Mouse (Mus musculus) left cerebral cortex, postnatal 10 days (tissue): ENCODE measurements around the gene Gm6525. TPM values are rescaled to one million over a fixed set of nuclear protein-coding genes. Genes with fewer than 3 reads are reported as not detected.
A peak's percentile ranks its signal among the peaks of the same experiment; 100 is the strongest.

Experiments used
- DNase-seq, 2 experiments: peaks; one replicate each; pipeline ENCODE4 v3.0.0; 2021 to 2022; ENCODE audit warnings: low spot score in 2 of 2, mixed read lengths in 1 of 2; ENCODE audit errors: extremely low spot score in 1 of 2
- intact Hi-C: fragments of 180-260 bp; cut with DNase I; formaldehyde crosslinking; loops from one replicate; pipeline ENCODE4 v1.15.1; 2025
- total RNA-seq, 2 experiments: library from RNA; stranded (reverse); gene quantifications; 2 replicates each; pipeline ENCODE4 v1.2.3; 2021

Gm6525 gene
- total RNA-seq, 2 experiments from 2014 or later = not detected

DNA sequence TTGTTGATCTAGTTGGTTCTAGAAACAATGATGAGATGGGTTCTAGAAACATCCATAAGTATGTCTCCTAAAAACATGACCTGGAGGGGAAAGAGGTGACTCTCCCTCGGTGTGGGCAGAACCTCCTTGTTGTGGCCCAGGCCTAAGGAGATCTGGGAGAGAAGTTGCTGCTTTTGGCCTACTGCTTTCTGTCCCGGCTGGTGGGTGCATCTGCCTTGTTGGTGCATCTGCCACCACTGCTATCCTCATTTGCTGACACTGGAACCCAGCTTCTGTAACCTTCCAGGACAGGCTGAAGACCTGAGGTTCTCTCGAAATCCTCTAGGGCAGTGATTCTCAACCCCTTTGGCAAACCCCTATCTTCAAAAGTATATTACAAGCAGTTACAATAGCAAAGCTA is 8.5 kb upstream of the Gm6525 start:
- DNase-seq = no peak
- intact Hi-C loops = no loop called here

DNA sequence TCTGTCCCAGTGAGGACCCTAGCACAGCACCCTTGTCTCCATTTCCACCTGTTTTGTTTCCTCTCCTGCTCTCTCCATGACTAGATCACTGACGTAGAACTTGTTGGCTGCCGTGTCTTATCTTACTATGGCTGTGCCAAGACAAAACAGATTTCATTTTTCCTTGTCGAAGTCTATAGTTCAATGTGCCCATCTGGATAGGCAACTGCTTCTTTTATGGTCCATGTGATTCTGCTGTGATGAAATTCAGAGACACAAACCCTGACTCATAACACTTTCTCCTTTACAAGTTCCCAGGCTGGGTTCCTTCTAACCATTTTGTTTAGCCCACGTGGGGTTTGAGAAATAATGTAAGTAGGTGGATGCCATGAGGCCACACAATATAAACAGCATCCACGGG is 7.8 kb upstream of the Gm6525 start:
- DNase-seq = no peak
- intact Hi-C loops = no loop called here

DNA sequence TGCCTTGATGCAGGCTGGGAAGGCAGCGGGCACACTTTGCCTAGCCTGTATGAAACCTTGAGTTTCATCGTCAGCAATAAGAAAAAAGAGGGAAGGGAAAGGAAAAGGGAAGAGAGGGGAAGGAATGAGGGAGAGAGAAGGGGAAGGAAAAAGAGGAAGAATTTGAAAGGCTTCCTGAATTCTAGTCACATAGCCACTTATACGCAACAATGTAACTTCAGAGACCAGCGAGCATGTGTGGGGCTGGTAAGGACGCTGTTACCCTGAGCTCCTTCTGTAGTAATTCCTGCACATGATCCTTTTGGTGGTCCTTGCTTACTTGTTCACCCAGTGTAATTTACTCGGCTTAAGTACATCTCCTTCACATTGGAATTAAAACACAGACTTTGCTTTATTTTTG is 5.0 kb upstream of the Gm6525 start:
- intact Hi-C loops = no loop called here

DNA sequence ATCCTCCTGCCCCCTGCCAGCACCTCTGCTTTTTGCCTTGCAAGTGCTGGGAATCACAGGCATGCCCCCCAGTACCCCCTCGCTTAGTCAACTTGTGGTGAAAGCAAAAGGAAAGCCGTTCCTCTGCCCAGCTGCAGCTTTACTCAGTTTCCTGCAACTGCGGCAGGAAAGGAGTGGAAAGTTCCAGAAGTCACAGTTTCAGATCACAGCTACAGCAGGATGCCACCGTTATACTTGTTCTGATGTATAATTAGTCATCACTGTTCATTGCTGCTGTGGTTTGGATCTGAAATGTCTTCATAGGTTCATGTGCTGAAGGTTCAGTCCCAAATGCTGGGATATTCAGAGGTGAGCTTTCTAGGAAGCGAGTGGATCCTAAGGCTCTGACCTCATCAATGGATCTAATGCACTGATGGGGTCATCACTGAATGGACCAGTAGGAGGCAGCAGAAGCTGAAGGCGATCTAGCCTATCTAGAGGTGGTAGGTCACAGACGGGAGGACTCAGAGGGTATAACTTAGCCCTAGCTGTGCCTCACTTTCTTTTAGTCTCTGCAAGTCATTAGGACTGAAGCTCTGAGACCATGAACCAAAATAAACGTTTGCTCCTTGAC is 4.4 kb upstream of the Gm6525 start:
- intact Hi-C loops = loop anchor here (10.0 kb wide), 1 partner anchor 375 kb away; no protein-coding TSS in a partner anchor

More for the DNA sequence above, 5.0 kb upstream of the Gm6525 start:
- DNase-seq = no peak

DNA sequence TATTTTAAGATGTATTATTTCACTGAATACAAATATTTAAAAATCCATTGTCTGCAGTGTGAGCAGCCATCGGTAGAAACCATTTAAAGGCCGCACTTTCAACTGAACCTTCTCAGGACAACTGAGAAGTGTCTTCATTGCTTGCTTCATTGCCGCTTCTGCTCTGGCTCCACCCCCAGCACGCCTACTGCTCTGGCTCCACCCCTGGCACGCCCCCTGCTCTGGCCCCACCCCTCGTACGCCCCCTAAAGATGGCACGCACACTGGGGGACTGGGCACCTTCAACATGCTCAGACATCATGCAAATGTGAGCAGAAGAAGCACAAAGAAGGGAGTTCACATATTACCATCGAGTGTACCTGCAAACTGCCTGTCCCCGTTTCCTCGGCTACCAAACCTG is 1.5 kb upstream of the Gm6525 start:
- peak in 1 of 2 experiments; percentile 38 for DNase-seq
- intact Hi-C loops = loop anchor here (10.0 kb wide), 1 partner anchor 372 kb away; no protein-coding TSS in a partner anchor

More for the DNA sequence above, 4.4 kb upstream of the Gm6525 start:
- no peak for DNase-seq

DNA sequence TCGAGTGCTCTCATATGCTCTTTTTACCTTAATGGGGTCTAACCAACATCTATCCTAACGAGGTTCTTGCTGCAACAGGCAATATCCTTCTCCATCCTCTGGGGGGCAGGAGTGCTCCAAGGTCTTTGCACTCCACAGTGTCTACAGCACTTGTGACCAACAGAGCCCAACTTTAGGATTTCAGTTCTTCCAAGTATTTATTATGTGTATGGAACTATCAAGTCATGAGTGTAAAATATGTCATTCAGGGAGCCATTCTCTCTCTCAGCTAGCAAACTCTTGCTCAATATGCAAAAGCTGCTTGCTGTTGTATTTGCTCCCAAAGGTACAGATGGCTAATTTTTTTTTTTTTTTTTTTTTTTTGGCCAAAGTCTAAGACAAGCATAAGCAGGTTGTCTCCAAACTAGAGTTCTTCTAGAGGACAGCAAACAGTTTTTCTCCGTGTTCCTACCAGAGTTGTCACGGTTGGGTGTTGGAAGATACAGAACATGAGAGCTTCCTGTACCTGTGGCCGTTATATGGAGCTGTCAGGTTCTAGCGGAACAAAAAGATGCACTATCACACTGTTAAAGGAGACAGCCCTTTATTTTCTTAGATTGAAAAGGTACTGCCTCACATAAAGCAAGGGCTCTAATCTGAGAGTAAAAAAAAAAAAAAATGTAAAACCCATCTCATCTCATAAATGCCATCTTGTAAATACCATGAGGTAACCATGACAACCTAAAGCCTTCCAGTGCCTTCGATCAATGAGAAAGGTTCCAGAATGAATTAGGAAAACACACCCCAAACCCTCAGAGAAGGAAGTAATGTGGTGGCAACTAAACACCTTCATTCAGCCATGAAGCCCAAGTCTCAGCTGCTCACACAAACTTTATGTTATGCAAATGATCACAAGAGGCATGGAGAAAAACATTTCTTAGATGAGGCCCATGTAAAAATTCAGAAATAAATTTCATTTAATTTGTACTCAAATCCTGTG is 1.7 kb downstream of the Gm6525 start:
- peak; percentile 66 to 78 for DNase-seq
- intact Hi-C loops = loop anchor here (5.0 to 10.0 kb wide), 2 partner anchors 127 to 369 kb away; no protein-coding TSS in a partner anchor

DNA sequence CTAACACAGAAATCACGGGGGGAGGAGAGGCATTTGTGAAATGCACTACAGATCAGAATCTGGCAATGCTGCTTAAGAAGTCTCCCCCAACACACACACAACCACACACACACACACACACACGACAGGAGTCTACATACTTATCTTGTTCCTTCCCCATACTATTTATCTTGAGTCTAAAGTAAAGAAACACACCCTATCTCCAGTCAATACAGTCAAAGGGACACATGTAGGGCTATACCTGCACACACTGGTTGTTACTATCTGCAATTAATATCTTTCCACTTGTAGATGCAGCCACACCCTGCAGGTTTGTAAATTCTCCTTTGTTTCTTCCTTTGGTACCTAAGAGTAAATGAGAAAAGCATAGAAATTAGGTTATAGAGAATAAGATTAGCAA is 3.9 kb downstream of the Gm6525 start:
- no peak for DNase-seq
- intact Hi-C loops = loop anchor here (5.0 to 10.0 kb wide), 2 partner anchors 124 to 367 kb away; no protein-coding TSS in a partner anchor

DNA sequence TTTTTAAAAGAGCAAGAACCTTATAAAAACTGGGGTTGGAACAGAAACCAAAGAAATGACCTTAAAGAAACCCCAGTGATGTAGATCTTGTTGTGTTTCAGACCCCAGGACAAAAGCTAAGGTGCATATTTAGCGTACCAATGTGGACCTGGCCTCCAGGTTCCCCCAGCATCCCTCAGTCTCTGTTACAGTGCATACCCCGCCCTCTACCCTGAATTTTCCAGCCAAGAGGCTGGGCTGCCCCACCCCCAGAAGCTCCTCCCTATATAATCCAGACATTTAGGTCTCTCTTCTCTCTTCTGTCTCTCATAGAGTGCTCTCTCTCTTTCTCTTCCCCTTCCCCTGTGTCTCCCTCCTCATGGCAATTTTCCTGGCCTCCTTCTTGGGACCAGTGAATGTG is 6.4 kb downstream of the Gm6525 start:
- intact Hi-C loops = no loop called here
- DNase-seq = no peak

DNA sequence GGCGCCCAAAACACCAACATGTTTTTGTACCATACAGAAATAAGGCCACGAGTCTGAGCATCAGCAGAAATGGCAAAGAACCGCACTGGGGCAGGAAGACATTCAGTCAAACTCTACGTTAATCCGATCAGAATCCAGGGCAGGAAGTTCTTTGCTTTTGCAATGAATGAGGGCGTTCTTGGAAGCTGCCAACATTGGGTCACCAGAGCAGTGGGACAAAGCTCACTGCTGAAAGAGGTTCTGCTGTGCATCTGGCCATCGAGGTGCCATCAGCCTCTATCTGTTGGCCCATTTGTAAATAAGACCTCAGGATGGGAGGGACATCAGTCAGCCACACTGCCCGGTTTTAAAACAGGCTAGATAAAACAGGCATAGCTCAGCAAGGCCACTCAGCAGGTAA is 7.2 kb downstream of the Gm6525 start:
- DNase-seq = no peak
- intact Hi-C loops = no loop called here

DNA sequence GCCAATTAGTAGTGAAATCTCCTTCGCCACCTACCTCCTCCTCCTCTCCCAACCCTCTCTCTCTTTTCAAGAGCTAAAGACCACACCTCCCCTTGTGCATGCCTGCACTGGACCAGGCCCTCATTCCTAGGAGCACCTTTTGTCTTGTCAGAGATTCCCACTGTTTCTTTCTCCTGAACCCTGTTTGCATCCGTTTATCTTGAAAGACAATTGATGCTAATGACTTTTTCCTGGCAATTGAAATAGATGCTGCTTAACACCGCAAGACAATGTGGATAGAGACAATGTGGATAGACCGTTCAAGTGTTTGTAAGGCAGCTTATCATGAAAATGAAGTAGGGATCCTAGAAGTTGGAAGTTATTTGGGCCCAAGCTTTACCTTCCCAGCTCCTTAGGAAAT is 7.8 kb downstream of the Gm6525 start:
- no peak for DNase-seq
- intact Hi-C loops = no loop called here

DNA sequence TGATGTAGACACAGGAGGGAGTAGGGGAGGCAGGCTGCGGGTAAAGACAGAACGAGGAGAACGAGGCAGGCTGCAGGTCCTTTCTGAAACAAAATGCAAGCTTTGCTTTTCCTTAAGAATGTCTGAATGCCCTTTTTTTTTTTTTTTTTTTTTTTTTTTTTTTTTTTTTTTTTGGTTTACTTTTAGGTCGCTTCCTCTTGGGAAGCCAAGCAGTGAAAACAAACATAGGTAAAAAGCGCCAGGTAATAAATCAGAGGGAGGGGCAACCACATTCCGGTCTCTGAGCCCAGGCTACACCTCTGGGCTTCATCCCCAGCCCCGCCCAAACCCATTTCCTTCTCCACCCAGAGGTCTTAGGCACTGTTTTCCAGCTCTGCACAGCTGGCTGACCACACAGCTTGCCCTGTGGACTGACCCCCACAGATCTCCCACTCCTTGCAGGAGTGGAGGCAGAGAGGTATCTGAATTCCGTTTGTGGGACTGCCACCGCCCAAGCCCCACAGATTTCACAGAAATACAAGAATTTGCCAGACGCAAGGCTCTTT is 15.8 kb downstream of the Gm6525 start:
- DNase-seq = no peak
- intact Hi-C loops = no loop called here

DNA sequence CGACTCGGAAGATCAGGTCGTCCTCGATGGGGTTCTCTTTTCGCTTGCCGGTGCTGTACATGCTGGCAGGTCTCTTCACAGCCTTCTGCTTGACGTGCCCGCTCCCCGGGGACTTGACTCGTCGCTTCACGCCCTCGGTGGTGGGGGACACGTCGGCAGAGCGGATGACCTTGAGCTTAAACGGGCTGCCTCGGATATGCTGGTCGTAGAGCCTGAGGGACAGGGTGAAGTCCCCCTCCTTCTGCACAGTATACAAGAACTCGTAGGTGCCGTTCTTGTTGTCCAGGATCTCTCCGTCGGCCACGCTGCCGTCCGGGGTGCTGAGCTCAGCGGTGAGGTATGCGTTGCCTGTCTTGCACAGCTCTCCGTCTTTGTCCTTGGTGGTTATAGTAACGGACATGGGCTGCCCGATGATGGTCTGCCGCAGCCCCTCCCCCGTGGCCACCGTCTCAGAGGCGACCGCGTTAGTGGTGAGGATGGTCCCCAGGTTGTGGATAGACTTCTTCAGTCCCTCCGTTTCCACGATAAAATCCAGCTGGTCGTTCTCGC is 16.7 kb downstream of the Gm6525 start:
- intact Hi-C loops = no loop called here
- DNase-seq = peak in 1 of 2 experiments; percentile 34

DNA sequence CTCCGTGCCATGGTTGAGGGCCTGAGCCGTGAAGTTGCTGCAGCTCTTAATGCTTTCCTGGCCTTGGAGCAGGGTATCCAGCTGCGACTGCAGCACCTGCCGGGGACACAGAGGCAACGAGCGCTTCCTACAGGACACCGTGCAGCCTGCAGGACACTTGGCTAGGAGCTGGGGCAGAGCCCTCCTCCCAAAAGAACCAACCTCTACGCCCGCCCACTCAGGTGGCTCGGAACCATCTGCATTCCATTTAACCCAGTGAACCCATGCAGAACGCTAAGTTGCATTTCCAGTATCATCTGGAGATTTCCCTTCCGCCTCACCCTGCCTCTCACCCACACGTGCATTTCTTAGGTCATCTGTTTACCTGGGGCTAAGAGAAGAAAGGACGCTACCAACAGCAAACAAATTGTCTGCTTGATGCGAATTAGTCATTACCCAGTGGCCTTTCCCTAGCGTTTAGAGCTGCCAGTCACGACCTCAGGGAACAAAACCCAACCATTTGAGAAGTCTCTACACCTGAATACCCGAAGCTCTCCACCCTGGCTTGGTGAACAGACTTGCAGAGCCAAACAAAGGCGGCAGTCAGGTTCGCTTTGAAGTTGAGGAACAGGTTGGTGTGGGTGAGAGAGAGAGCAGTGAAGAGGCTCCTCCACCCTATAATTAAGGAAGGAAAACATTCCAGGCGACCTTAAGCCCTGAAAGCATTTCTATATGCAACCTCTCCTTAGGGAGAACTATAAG is 17.4 kb downstream of the Gm6525 start:
- intact Hi-C loops = no loop called here
- no peak for DNase-seq

DNA sequence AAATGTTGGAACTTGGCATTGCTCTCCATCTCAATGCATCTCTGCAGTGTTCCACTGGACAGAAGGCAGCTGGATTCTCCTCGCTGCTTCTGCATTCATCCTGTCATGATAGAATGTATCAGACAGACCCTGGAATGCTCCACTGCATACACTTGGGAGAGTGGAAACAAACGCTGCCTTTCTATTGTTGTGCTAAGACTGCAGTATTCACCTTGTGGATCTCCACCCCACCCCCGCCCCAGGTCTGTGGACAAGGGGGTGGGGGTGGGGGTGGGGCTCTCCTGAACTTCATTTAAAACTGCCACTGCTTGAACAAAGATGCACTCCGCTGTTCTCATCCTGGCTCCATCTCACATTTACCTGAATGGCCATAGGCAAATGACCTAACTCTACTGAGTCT is 20.0 kb downstream of the Gm6525 start:
- intact Hi-C loops = no loop called here
- DNase-seq = no peak

DNA sequence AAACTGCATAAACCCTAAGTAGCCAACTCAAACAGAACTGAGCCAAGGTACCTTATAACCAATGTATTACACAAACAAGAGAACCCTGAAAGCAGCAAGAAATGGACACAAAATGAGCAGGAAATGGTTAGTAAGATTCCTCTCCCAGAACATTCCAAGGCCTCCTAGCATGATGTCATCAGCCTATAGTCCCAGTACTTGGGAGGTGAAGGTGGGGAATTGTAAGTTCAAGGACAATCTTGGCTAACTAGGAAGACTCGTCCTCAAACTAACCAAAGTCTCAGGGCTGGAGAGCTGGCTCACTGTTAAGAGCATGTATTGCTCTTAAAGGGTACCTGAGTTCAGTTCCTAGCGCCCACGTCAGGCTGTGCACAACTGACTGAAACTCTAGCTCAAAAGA is 24.3 kb downstream of the Gm6525 start:
- no peak for DNase-seq
- intact Hi-C loops = no loop called here

DNA sequence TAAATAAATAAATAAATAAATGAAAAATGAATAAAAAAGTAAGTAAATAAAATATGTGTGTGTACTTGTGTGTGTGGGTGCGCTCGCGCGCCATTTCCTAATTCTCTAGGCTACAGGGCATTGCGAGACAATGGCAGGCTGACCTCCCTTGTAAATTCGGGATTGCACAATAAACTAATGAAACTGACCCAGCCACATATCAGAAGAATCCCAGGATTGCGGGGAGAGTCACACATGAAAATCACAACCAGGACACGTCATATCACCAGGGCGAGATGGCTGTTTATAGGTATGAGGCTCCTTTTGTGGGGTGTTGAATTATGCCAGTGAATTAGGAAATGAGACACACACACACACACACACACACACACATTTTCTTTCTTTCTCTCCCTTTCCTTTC is 25.6 kb downstream of the Gm6525 start:
- intact Hi-C loops = no loop called here
- no peak for DNase-seq

DNA sequence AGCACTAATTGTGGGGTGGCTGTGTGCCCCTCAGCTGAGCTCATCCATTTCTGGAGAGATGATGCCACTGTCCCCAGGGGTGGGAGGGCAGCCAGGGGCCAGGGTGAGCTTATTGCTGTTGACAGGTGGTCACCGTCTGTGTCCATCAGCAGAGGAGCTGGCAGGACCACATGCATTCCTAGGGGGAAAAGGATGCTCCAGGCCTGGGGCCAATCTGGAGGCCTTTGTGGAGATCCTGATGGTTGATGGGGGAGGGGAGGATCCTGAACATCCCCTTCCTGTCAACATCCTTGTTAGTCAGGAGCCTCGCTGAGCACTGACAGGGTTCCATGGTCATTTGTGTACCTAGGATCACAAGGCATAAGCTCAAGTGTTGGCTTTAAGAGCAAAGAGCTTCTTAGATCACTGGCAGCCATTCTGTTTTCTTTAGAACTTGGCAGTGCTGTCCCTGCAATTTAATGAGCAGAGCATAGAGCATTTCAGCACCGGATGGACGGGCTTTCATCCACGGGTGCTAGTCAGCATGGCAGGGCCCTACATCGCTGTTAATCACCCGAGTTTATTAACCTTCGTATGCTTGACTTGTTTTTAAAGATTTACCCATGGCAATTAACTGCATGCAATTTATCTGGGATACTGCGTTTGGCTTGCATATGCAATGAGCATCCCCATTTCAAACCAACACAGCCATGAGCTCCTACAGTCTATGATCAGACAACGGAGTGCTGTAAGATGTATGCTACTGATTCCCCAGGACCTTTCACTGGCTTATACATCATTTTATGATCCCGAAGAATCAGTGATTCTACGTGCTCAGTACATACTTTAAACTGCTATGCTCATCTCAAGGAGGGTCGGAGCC is 26.9 kb downstream of the Gm6525 start:
- intact Hi-C loops = no loop called here

DNA sequence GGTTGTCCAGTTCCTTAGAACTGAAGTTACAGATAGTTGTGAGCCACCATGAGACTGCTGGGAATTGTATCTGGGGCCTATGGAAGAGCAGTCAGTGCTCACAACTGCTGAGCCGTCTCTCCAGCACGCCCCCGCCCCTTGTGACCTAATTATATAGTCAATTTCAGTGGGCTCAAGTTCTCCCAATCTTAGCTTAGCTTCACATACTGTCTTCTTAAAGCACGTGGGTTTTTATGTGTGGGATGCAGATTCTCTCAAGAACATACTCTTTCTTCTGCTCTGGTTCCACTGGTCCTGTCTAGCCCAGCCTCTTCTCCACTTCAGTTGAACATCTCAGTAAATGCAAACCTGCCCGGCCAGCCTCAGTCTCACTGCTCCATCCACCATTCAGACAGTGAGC is 30.7 kb downstream of the Gm6525 start:
- DNase-seq = no peak
- intact Hi-C loops = no loop called here

More for the DNA sequence above, 26.9 kb downstream of the Gm6525 start:
- no peak for DNase-seq
